Mouse (Mus musculus): ENCODE data around the gene Rbfox1. TPM values are rescaled to one million over a fixed set of nuclear protein-coding genes. Genes with fewer than 3 reads are reported as not detected.

Gene Rbfox1
- polyA plus RNA-seq, 1 experiment from 2014 or later = 339 TPM

DNA sequence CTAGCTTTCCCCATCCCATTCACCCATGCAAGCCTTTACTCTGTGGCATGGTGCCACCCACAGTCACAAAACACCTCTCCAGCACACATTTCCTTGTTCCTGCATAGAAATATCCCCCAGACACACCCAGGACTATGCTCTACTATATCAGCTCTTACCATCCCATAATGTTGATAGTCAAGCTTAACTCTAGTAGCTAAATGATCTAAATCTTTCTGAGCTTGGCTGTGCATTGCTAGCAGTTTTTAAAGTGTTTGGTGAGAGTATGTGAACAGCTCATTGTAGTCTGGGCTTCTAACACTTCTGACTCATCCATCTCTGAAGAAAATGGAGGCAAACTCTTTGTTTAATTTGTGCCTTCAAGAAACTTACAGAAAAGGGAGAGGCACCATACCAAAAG lies 297.2 kb downstream of the Rbfox1 start:
- no peak overlapping the region for H3K4me3 ChIP-seq (ENCODE audit: low read depth, low read length)
- H3K27ac ChIP-seq (ENCODE audit: low read depth, low read length) = no peak overlapping the region
- no peaks in the 10 kb centered on the region for H3K27me3 ChIP-seq (ENCODE audit: control insufficient read depth, insufficient read depth, low read length)
- H3K4me2 ChIP-seq (ENCODE audit: low read depth, low read length) = no peak overlapping the region
- no peak overlapping the region for H3K9ac ChIP-seq (replicated peaks; ENCODE audit: low read depth, low read length)
- ATAC-seq (ENCODE audit: low read depth) = no peak
- no peaks in the 10 kb centered on the region for H3K9me3 ChIP-seq (ENCODE audit: control insufficient read depth, low read length)
- no peaks in the 10 kb centered on the region for H3K36me3 ChIP-seq (ENCODE audit: control insufficient read depth, insufficient read depth, low read length)
- H3K4me1 ChIP-seq (ENCODE audit: control insufficient read depth, insufficient read depth, low read length) = no peaks in the 10 kb centered on the region

GRCm38 (mm10) chr16:6192358-6192757 lies 307.2 kb downstream of the Rbfox1 start:
- WGBS = 81% methylated on average over 2 of the region's 2 CpGs
- Histone ChIP-seq H3K4me2 (ENCODE audit: low read depth, low read length) (no peak overlapping the region), H3K27ac (ENCODE audit: low read depth, low read length) (no peak overlapping the region), H3K36me3 (ENCODE audit: control insufficient read depth, insufficient read depth, low read length) (no peaks in the 10 kb centered on the region), H3K9me3 (ENCODE audit: control insufficient read depth, low read length) (no peaks in the 10 kb centered on the region), H3K9ac (replicated peaks; ENCODE audit: low read depth, low read length) (no peak overlapping the region), H3K4me1 (ENCODE audit: control insufficient read depth, insufficient read depth, low read length) (0 out of 2 replicates have a peak, but pooled peaks cover 6% of the 10 kb centered on the region), H3K4me3 (ENCODE audit: low read depth, low read length) (no peak overlapping the region), H3K27me3 (ENCODE audit: control insufficient read depth, insufficient read depth, low read length) (no peaks in the 10 kb centered on the region)
- no peak for ATAC-seq (ENCODE audit: low read depth)

GRCm38 (mm10) chr16:6206431-6206830 lies 321.3 kb downstream of the Rbfox1 start:
- Histone ChIP-seq H3K4me3 (ENCODE audit: low read depth, low read length) (no peak overlapping the region), H3K4me2 (ENCODE audit: low read depth, low read length) (no peak overlapping the region), H3K27ac (ENCODE audit: low read depth, low read length) (no peak overlapping the region), H3K36me3 (ENCODE audit: control insufficient read depth, insufficient read depth, low read length) (no peaks in the 10 kb centered on the region), H3K9me3 (ENCODE audit: control insufficient read depth, low read length) (no peaks in the 10 kb centered on the region), H3K4me1 (ENCODE audit: control insufficient read depth, insufficient read depth, low read length) (no peaks in the 10 kb centered on the region), H3K27me3 (ENCODE audit: control insufficient read depth, insufficient read depth, low read length) (no peaks in the 10 kb centered on the region), H3K9ac (replicated peaks; ENCODE audit: low read depth, low read length) (no peak overlapping the region)
- no peak for ATAC-seq (ENCODE audit: low read depth)

GRCm38 (mm10) chr16:6212916-6213315 lies 327.8 kb downstream of the Rbfox1 start:
- H3K36me3 ChIP-seq (ENCODE audit: control insufficient read depth, insufficient read depth, low read length) = no peaks in the 10 kb centered on the region
- no peak overlapping the region for H3K4me3 ChIP-seq (ENCODE audit: low read depth, low read length)
- no peak overlapping the region for H3K9ac ChIP-seq (replicated peaks; ENCODE audit: low read depth, low read length)
- 17% methylated on average over 3 of the region's 3 CpGs for WGBS
- no peak overlapping the region for H3K4me2 ChIP-seq (ENCODE audit: low read depth, low read length)
- H3K9me3 ChIP-seq (ENCODE audit: control insufficient read depth, low read length) = no peaks in the 10 kb centered on the region
- no peak; the same call in 1 of the 2 replicates for ATAC-seq (ENCODE audit: low read depth)
- no peaks in the 10 kb centered on the region; the same call in 1 of the 2 replicates for H3K4me1 ChIP-seq (ENCODE audit: control insufficient read depth, insufficient read depth, low read length)
- no peaks in the 10 kb centered on the region for H3K27me3 ChIP-seq (ENCODE audit: control insufficient read depth, insufficient read depth, low read length)
- peak overlapping the region; percentile 46; the same call in 1 of the 2 replicates for H3K27ac ChIP-seq (ENCODE audit: low read depth, low read length)

DNA sequence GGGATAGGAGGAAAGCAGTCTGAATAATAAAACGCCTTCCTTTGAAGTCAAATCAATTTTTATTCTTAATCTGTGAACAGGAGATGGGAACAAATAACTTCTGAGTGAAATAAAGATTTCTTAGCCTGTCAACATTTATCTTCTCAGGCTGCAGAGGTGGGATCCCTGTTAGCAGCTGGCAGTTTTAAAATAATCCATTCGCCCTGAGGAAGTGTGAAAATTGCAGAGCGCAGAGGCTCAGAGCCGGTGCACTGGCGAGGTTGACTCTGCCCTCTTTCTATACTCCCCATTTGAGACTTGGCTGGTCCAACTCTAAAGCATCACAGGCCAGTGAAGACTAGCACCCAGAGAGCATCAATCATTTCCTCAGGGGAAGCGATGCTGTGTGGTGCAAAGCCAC lies 342.3 kb downstream of the Rbfox1 start:
- H3K9ac ChIP-seq (replicated peaks; ENCODE audit: low read depth, low read length) = no peak overlapping the region
- no peak overlapping the region for H3K4me2 ChIP-seq (ENCODE audit: low read depth, low read length)
- H3K9me3 ChIP-seq (ENCODE audit: control insufficient read depth, low read length) = no peaks in the 10 kb centered on the region
- no peaks in the 10 kb centered on the region for H3K36me3 ChIP-seq (ENCODE audit: control insufficient read depth, insufficient read depth, low read length)
- no peaks in the 10 kb centered on the region for H3K27me3 ChIP-seq (ENCODE audit: control insufficient read depth, insufficient read depth, low read length)
- no peak overlapping the region for H3K4me3 ChIP-seq (ENCODE audit: low read depth, low read length)
- H3K27ac ChIP-seq (ENCODE audit: low read depth, low read length) = no peak overlapping the region
- no peaks in the 10 kb centered on the region for H3K4me1 ChIP-seq (ENCODE audit: control insufficient read depth, insufficient read depth, low read length)
- 55% methylated on average over 6 of the region's 6 CpGs for WGBS
- no peak for ATAC-seq (ENCODE audit: low read depth)

DNA sequence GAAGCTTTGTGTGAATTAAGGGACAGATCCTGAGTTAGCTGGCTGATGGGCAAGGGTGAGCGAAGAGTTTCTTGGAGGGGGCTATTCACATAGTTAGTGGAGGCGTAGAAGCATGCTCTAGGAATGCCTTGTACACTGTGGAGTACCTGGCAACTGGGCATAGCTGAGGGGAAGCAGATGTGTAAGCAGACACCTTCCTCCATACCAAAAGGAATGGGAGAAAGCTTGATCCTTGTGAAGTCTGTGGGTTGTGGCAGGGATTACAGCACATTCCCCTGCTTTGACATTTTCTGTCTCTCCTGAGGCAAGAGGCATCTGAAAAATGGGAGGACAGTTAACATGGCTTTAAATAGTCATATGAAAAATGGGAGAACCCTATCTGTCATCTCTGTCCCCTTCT lies 347.8 kb downstream of the Rbfox1 start:
- no peak for ATAC-seq (ENCODE audit: low read depth)
- no peak overlapping the region for H3K4me3 ChIP-seq (ENCODE audit: low read depth, low read length)
- no peaks in the 10 kb centered on the region for H3K27me3 ChIP-seq (ENCODE audit: control insufficient read depth, insufficient read depth, low read length)
- no peak overlapping the region for H3K9ac ChIP-seq (replicated peaks; ENCODE audit: low read depth, low read length)
- H3K4me1 ChIP-seq (ENCODE audit: control insufficient read depth, insufficient read depth, low read length) = no peaks in the 10 kb centered on the region
- 89% methylated on average over 2 of the region's 2 CpGs for WGBS
- H3K4me2 ChIP-seq (ENCODE audit: low read depth, low read length) = no peak overlapping the region
- H3K27ac ChIP-seq (ENCODE audit: low read depth, low read length) = no peak overlapping the region
- H3K9me3 ChIP-seq (ENCODE audit: control insufficient read depth, low read length) = no peaks in the 10 kb centered on the region
- no peaks in the 10 kb centered on the region for H3K36me3 ChIP-seq (ENCODE audit: control insufficient read depth, insufficient read depth, low read length)

DNA sequence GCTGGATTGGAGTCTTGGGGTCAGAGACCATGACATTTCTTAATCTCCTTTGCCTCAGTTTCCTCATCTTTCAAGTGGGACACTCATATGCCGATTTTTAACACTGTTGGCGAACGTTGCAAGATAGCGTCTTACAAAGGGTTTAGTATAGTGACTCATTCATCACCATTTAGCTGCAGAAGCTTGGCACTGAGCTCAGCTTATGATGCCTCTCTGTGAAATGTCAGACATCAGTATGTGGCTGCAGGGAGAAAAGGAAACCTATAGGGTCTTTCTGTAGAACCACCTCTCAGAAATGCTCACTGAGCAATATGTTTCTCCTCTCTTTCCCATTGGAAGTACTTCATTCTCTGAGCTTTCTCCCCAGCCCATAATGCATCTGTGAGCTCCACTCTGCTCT lies 356.2 kb downstream of the Rbfox1 start:
- H3K36me3 ChIP-seq (ENCODE audit: control insufficient read depth, insufficient read depth, low read length) = no peaks in the 10 kb centered on the region
- no peak overlapping the region for H3K4me3 ChIP-seq (ENCODE audit: low read depth, low read length)
- H3K4me2 ChIP-seq (ENCODE audit: low read depth, low read length) = no peak overlapping the region
- no peak overlapping the region for H3K9ac ChIP-seq (replicated peaks; ENCODE audit: low read depth, low read length)
- no peaks in the 10 kb centered on the region for H3K27me3 ChIP-seq (ENCODE audit: control insufficient read depth, insufficient read depth, low read length)
- 95% methylated on average over 4 of the region's 4 CpGs for WGBS
- no peak for ATAC-seq (ENCODE audit: low read depth)
- no peaks in the 10 kb centered on the region for H3K9me3 ChIP-seq (ENCODE audit: control insufficient read depth, low read length)
- H3K4me1 ChIP-seq (ENCODE audit: control insufficient read depth, insufficient read depth, low read length) = no peaks in the 10 kb centered on the region
- no peak overlapping the region for H3K27ac ChIP-seq (ENCODE audit: low read depth, low read length)

- no peaks in the 10 kb centered on the region for H3K27me3 ChIP-seq (ENCODE audit: control insufficient read depth, insufficient read depth, low read length)
- no peak overlapping the region for H3K4me2 ChIP-seq (ENCODE audit: low read depth, low read length)
- ATAC-seq (ENCODE audit: low read depth) = no peak
- no peak overlapping the region for H3K9ac ChIP-seq (replicated peaks; ENCODE audit: low read depth, low read length)
- H3K36me3 ChIP-seq (ENCODE audit: control insufficient read depth, insufficient read depth, low read length) = no peaks in the 10 kb centered on the region
- H3K9me3 ChIP-seq (ENCODE audit: control insufficient read depth, low read length) = no peaks in the 10 kb centered on the region
- H3K4me3 ChIP-seq (ENCODE audit: low read depth, low read length) = no peak overlapping the region
- 78% methylated on average over 3 of the region's 3 CpGs for WGBS
- no peak overlapping the region for H3K27ac ChIP-seq (ENCODE audit: low read depth, low read length)
- no peaks in the 10 kb centered on the region for H3K4me1 ChIP-seq (ENCODE audit: control insufficient read depth, insufficient read depth, low read length)
Measured at GRCm38 (mm10) chr16:6242468-6242867, 357.3 kb downstream of the Rbfox1 start.

GRCm38 (mm10) chr16:6247569-6247968 lies 362.4 kb downstream of the Rbfox1 start:
- H3K4me2 ChIP-seq (ENCODE audit: low read depth, low read length) = no peak overlapping the region
- no peak overlapping the region for H3K27ac ChIP-seq (ENCODE audit: low read depth, low read length)
- H3K27me3 ChIP-seq (ENCODE audit: control insufficient read depth, insufficient read depth, low read length) = no peaks in the 10 kb centered on the region
- H3K4me1 ChIP-seq (ENCODE audit: control insufficient read depth, insufficient read depth, low read length) = no peaks in the 10 kb centered on the region
- no peak overlapping the region for H3K4me3 ChIP-seq (ENCODE audit: low read depth, low read length)
- no peaks in the 10 kb centered on the region for H3K9me3 ChIP-seq (ENCODE audit: control insufficient read depth, low read length)
- H3K36me3 ChIP-seq (ENCODE audit: control insufficient read depth, insufficient read depth, low read length) = no peaks in the 10 kb centered on the region
- no peak for ATAC-seq (ENCODE audit: low read depth)
- H3K9ac ChIP-seq (replicated peaks; ENCODE audit: low read depth, low read length) = no peak overlapping the region
- 7% methylated on average over 4 of the region's 4 CpGs for WGBS

DNA sequence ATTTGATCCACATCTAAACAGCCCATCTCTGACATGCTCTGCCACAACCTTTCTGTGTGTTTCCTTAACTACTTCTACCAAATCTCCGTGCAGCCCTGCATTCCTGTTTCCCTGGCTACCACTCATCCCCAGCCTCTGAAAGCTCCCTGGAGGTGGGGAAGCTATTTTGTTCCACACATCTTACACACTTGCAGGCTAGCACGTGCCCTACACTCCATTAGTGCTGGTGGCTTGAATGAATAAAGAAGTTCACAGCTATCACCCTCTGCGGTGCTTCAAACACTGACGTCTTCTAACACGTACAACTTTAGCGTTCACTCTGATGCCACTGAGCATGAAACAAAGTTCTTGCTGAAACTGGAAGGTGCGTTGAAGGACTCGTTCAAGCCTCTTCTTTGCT lies 379.4 kb downstream of the Rbfox1 start:
- Histone ChIP-seq H3K36me3 (ENCODE audit: control insufficient read depth, insufficient read depth, low read length) (no peaks in the 10 kb centered on the region), H3K4me3 (ENCODE audit: low read depth, low read length) (no peak overlapping the region), H3K4me2 (ENCODE audit: low read depth, low read length) (no peak overlapping the region), H3K27me3 (ENCODE audit: control insufficient read depth, insufficient read depth, low read length) (no peaks in the 10 kb centered on the region), H3K4me1 (ENCODE audit: control insufficient read depth, insufficient read depth, low read length) (no peaks in the 10 kb centered on the region), H3K27ac (ENCODE audit: low read depth, low read length) (no peak overlapping the region), H3K9ac (replicated peaks; ENCODE audit: low read depth, low read length) (no peak overlapping the region), H3K9me3 (ENCODE audit: control insufficient read depth, low read length) (no peaks in the 10 kb centered on the region)
- WGBS = 61% methylated on average over 8 of the region's 8 CpGs
- ATAC-seq (ENCODE audit: low read depth) = no peak

Data from neural tube, embryonic 14.5 days (tissue).